Mouse (Mus musculus) liver, embryonic 11.5 days (tissue): ENCODE measurements around the gene Me3. TPM values are rescaled to one million over a fixed set of nuclear protein-coding genes. Genes with fewer than 3 reads are reported as not detected.

Experiments
- ATAC-seq: fragments of 200-750 bp; cut with Nextera tagmentation; replicated peaks from 2 replicates; pipeline ENCODE4 v1.8.0; 2017; ENCODE audit warnings: moderate number of reproducible peaks, mild to moderate bottlenecking, moderate TSS enrichment, moderate library complexity; ENCODE audit not compliant: low FRiP score
- DNase-seq: peaks from one replicate; pipeline ENCODE4 v3.0.0-alpha.2; 2017; ENCODE audit warnings: low spot score
- H3K27ac ChIP-seq: fragments of 300-500 bp; sonication (generic); 2 replicates; pipeline ENCODE4 v1.5.1; 2014; ENCODE audit warnings: mild to moderate bottlenecking, low read depth, low read length, control low read depth
- H3K27me3 ChIP-seq: fragments of 300-500 bp; sonication (generic); replicated peaks from 2 replicates; pipeline ENCODE4 v1.6.1; 2014; ENCODE audit warnings: low read length, mixed read lengths; ENCODE audit not compliant: control insufficient read depth, insufficient read depth
- H3K36me3 ChIP-seq: fragments of 300-500 bp; sonication (generic); 2 replicates; pipeline ENCODE4 v1.6.1; 2014; ENCODE audit warnings: mild to moderate bottlenecking, low read length, moderate library complexity, mixed read lengths; ENCODE audit not compliant: control insufficient read depth, insufficient read depth
- H3K4me1 ChIP-seq: fragments of 300-500 bp; sonication (generic); replicated peaks from 2 replicates; pipeline ENCODE4 v1.6.1; 2014; ENCODE audit warnings: low read length, mixed read lengths; ENCODE audit not compliant: control insufficient read depth, insufficient read depth
- H3K4me2 ChIP-seq: fragments of 300-500 bp; sonication (generic); 2 replicates; pipeline ENCODE4 v1.6.1; 2014; ENCODE audit warnings: mild to moderate bottlenecking, control low read depth, moderate library complexity
- H3K4me3 ChIP-seq: fragments of 300-500 bp; sonication (generic); 2 replicates; pipeline ENCODE4 v1.5.1; 2014; ENCODE audit warnings: low read depth, low read length, control low read depth
- H3K9ac ChIP-seq: fragments of 300-500 bp; sonication (generic); 2 replicates; pipeline ENCODE4 v1.6.1; 2014; ENCODE audit warnings: low read depth, low read length, control low read depth
- H3K9me3 ChIP-seq: fragments of 300-500 bp; sonication (generic); 2 replicates; pipeline ENCODE4 v1.6.1; 2016; ENCODE audit warnings: low read length, inconsistent platforms, mixed read lengths; ENCODE audit not compliant: control insufficient read depth
- WGBS: fragments of 180-500 bp; shearing (Covaris S2); extraction: QIAGEN DNeasy Blood & Tissue Kit; methylation state at CpG from one replicate; pipeline ENCODE4 v1.1.7; 2014; 5-methylcytosine and 5-hydroxymethylcytosine counted together
- polyA plus RNA-seq: library from polyadenylated mRNA; unstranded; fragments of >200 nt; fragmentation: Nextera tagmentation; extraction: Ambion mirVana; gene quantifications from 2 replicates; pipeline ENCODE4 v1.2.1, GENCODE M21; 2014

Gene Me3
- polyA plus RNA-seq, 1 experiment from 2014 or later: 0.22 TPM

- H3K9ac ChIP-seq: no peak overlapping the region
- no peak overlapping the region for H3K27ac ChIP-seq
- H3K4me1 ChIP-seq: no peaks in the 10 kb centered on the region
- ATAC-seq (no peak), DNase-seq (no peak)
- H3K9me3 ChIP-seq: no peaks in the 10 kb centered on the region
- WGBS: 79% methylated on average over 4 of the region's 4 CpGs
- no peaks in the 10 kb centered on the region for H3K36me3 ChIP-seq
- no peak overlapping the region for H3K4me2 ChIP-seq
- H3K27me3 ChIP-seq: no peaks in the 10 kb centered on the region
- H3K4me3 ChIP-seq: no peak overlapping the region
These were observed 8.9 kb upstream of the Me3 start for GRCm38 (mm10) chr7:89623331-89623730.

DNA sequence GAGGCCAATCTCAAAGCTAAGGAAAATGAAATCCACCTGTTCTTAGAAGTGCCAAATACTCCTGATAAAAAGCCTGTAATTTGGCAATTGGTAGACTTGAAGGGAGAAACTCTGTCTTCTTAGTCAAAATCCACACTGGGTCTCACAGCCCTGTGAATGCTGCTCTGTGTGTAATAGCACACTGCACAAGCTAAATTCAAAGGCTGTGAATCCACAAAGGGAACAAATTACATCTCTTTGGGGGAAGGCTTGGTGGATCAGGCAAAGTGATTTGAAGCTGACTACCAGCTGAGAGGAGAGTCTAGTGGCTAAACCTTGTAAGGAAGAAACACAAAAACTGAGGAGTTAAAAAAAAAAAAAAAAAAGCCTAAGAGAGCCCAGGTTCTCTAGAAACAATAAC is 4.8 kb upstream of the Me3 start:
- Histone ChIP-seq H3K4me3 (no peak overlapping the region), H3K4me2 (no peak overlapping the region), H3K9me3 (no peaks in the 10 kb centered on the region), H3K36me3 (no peaks in the 10 kb centered on the region), H3K27ac (no peak overlapping the region), H3K4me1 (no peaks in the 10 kb centered on the region), H3K9ac (no peak overlapping the region), H3K27me3 (peaks cover 4% of the 10 kb centered on the region; the same call in 1 of the 2 replicates)
- no peak for ATAC-seq
- no peak for DNase-seq

DNA sequence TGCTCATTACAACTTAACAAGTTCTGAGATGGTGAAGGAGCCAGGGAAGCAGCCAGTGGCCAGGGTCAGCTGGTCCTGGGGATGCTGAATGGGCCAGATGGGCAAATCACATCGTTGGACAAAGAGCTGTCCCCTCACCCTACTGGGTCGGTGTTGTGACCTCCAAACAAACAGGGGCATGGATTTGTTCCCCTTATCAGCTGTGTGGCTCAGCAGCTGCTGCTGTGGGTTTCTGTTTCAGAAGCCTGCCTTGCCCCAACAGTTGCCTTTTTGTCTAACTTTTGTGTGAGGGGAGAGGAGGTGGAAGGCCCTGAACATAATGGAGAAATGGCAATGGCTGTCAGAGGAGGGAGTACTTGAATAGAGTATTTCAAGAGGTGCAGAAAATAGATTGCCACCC is 4.2 kb upstream of the Me3 start:
- Histone ChIP-seq H3K27ac (no peak overlapping the region), H3K9me3 (no peaks in the 10 kb centered on the region)

DNA sequence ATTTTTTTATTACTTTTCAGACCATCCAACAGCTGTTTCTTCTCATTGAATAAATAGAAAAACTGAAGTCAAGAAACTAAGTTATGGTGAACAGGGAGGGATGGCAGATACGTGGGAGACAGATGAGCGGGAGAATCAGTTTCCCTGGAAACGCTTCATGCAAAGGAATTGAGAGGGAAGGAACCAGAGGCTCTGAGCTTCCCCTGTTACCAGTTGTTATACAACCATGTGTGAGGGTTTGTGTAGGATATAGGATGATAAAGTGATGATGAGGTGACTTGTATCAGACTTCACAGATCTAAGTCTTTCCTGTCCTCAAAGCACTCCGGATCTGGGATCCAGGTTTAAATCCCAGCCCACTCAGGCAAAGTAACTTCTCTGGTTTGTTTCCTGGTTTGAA is 3.2 kb upstream of the Me3 start:
- Histone ChIP-seq H3K36me3 (no peaks in the 10 kb centered on the region), H3K9me3 (no peaks in the 10 kb centered on the region), H3K9ac (no peak overlapping the region), H3K27me3 (peaks cover 10% of the 10 kb centered on the region; the same call in 1 of the 2 replicates), H3K4me1 (no peaks in the 10 kb centered on the region), H3K4me3 (no peak overlapping the region), H3K27ac (no peak overlapping the region), H3K4me2 (no peak overlapping the region)
- ATAC-seq: no peak
- no peak for DNase-seq
- 80% methylated on average over 4 of the region's 4 CpGs for WGBS

More for the DNA sequence above, 4.2 kb upstream of the Me3 start:
- DNase-seq (no peak), ATAC-seq (no peak)
- H3K4me3 ChIP-seq: no peak overlapping the region
- no peak overlapping the region for H3K4me2 ChIP-seq
- H3K4me1 ChIP-seq: no peaks in the 10 kb centered on the region
- H3K36me3 ChIP-seq: no peaks in the 10 kb centered on the region
- 18% methylated on average over 2 of the region's 2 CpGs for WGBS
- H3K27me3 ChIP-seq: peaks cover 10% of the 10 kb centered on the region; the same call in 1 of the 2 replicates
- no peak overlapping the region for H3K9ac ChIP-seq

GRCm38 (mm10) chr7:89629914-89630313 is 2.3 kb upstream of the Me3 start:
- no peak overlapping the region for H3K4me3 ChIP-seq
- ATAC-seq (no peak), DNase-seq (no peak)
- H3K36me3 ChIP-seq: no peaks in the 10 kb centered on the region
- peaks cover 10% of the 10 kb centered on the region; the same call in 1 of the 2 replicates for H3K27me3 ChIP-seq
- 75% methylated on average over 3 of the region's 3 CpGs for WGBS
- H3K4me1 ChIP-seq: no peaks in the 10 kb centered on the region
- no peak overlapping the region for H3K4me2 ChIP-seq
- no peaks in the 10 kb centered on the region for H3K9me3 ChIP-seq
- H3K9ac ChIP-seq: no peak overlapping the region
- no peak overlapping the region for H3K27ac ChIP-seq

DNA sequence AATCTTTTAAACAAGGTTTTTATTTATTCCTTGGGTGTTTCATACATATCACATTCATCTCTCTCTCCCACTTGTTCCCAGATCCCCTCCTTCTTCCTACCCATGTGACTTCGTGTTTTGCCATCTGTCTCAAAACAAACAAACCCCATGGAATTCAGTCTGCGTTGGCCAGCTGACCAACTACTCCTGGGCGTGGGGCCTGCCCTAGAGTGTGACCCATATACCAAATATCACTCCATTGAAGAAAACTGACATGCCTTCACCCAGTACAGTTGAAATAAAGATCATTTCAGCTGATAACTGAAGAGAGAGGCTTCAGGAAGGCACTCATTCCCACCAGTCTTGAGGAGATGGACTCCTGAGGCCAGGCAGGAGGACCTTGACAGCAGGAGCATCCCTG is 1.4 kb upstream of the Me3 start:
- DNase-seq: no peak
- H3K9ac ChIP-seq: no peak overlapping the region
- no peaks in the 10 kb centered on the region for H3K4me1 ChIP-seq
- no peak overlapping the region for H3K4me3 ChIP-seq
- H3K4me2 ChIP-seq: no peak overlapping the region
- WGBS: 69% methylated on average over 3 of the region's 3 CpGs
- no peak overlapping the region for H3K27ac ChIP-seq
- H3K36me3 ChIP-seq: no peaks in the 10 kb centered on the region
- H3K9me3 ChIP-seq: no peaks in the 10 kb centered on the region
- ATAC-seq: no peak
- peaks cover 10% of the 10 kb centered on the region; the same call in 1 of the 2 replicates for H3K27me3 ChIP-seq

GRCm38 (mm10) chr7:89640533-89640932 is 8.3 kb downstream of the Me3 start:
- no peak for DNase-seq
- Histone ChIP-seq H3K4me1 (no peaks in the 10 kb centered on the region), H3K4me3 (no peak overlapping the region), H3K27ac (no peak overlapping the region), H3K9me3 (no peaks in the 10 kb centered on the region), H3K27me3 (no peaks in the 10 kb centered on the region), H3K9ac (no peak overlapping the region), H3K36me3 (no peaks in the 10 kb centered on the region), H3K4me2 (no peak overlapping the region)
- WGBS: 80% methylated on average over 6 of the region's 6 CpGs
- no peak for ATAC-seq

GRCm38 (mm10) chr7:89640944-89641661 is 8.9 kb downstream of the Me3 start:
- Histone ChIP-seq H3K9ac (no peak overlapping the region), H3K27ac (no peak overlapping the region), H3K27me3 (no peaks in the 10 kb centered on the region), H3K4me3 (no peak overlapping the region), H3K36me3 (no peaks in the 10 kb centered on the region), H3K4me1 (no peaks in the 10 kb centered on the region), H3K4me2 (no peak overlapping the region), H3K9me3 (no peaks in the 10 kb centered on the region)
- no peak for ATAC-seq
- 64% methylated on average over 8 of the region's 8 CpGs for WGBS
- no peak for DNase-seq

DNA sequence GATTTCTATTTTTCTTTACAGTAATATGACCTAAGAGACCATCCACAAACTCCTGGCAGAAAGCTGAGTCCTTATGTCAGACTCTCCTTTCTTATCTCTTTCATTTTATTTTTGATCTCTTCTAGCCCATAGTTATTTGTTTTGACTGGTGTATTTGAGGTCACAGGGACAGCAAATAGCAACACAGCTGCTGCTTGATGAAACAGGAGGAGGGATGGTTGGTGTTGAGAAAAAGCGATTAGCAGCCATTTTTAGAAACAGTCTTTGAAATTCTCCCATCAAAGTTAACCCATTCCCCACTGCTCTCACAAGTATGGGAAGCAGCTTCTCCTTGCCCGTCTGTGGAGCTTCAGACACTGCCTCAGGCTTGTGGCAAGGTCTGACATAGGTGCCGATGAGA is 12.8 kb downstream of the Me3 start:
- Histone ChIP-seq H3K36me3 (no peaks in the 10 kb centered on the region), H3K9ac (no peak overlapping the region), H3K27ac (no peak overlapping the region), H3K4me3 (no peak overlapping the region), H3K4me2 (no peak overlapping the region), H3K9me3 (no peaks in the 10 kb centered on the region), H3K27me3 (no peaks in the 10 kb centered on the region), H3K4me1 (no peaks in the 10 kb centered on the region)
- 60% methylated on average over 3 of the region's 3 CpGs for WGBS
- ATAC-seq: no peak
- DNase-seq: no peak
